Mouse (Mus musculus) kidney, adult 2 months (tissue): ENCODE measurements at regions not wholly inside any gene's neighbourhood (a gene's known extent, or its start where the extent isn't known, plus 50 kb on each side); places are given as distances from the start of the nearest gene placed in this dataset.

Experiments used
- DNase-seq: peaks from one replicate; pipeline ENCODE4 v3.0.0; 2021
- H3K27ac ChIP-seq: fragments of 200-500 bp; 2 replicates; pipeline ENCODE4 v1.5.1; 2012; ENCODE audit warnings: low read depth, low read length, control low read depth, inconsistent platforms; ENCODE audit not compliant: insufficient read depth
- H3K27me3 ChIP-seq: fragments of 200-500 bp; replicated peaks from 2 replicates; pipeline ENCODE4 v1.6.1; 2012; ENCODE audit warnings: mild to moderate bottlenecking, moderate library complexity, low read length, inconsistent platforms; ENCODE audit not compliant: control insufficient read depth, insufficient read depth
- H3K36me3 ChIP-seq: fragments of 200-500 bp; 2 replicates; pipeline ENCODE4 v1.6.1; 2012; ENCODE audit warnings: mild to moderate bottlenecking, moderate library complexity, low read length, inconsistent platforms; ENCODE audit not compliant: control insufficient read depth, insufficient read depth
- H3K4me1 ChIP-seq: fragments of 200-500 bp; 2 replicates; pipeline ENCODE4 v1.6.1; 2011; ENCODE audit warnings: low read length; ENCODE audit not compliant: control insufficient read depth, insufficient read depth
- H3K4me3 ChIP-seq: fragments of 200-500 bp; 2 replicates; pipeline ENCODE4 v1.5.1; 2011; ENCODE audit warnings: mild to moderate bottlenecking, low read depth, low read length, control low read depth; ENCODE audit not compliant: insufficient read depth
- CTCF ChIP-seq: fragments of 200-500 bp; conservative IDR thresholded peaks from 2 replicates; pipeline ENCODE4 v1.5.1; 2011; ENCODE audit warnings: low read depth, mild to moderate bottlenecking, control low read depth, low read length, moderate library complexity, mixed read lengths; ENCODE audit not compliant: insufficient read depth, insufficient read length
- POLR2A ChIP-seq: fragments of 200-500 bp; IDR thresholded peaks from one replicate; pipeline ENCODE4 v1.6.1; 2011; ENCODE audit warnings: low read depth, low read length, control low read depth
- WGBS: fragments of 180-500 bp; shearing (Covaris S2); methylation state at CpG from one replicate; pipeline ENCODE4 v1.1.7; 2018; 5-methylcytosine and 5-hydroxymethylcytosine counted together

DNA sequence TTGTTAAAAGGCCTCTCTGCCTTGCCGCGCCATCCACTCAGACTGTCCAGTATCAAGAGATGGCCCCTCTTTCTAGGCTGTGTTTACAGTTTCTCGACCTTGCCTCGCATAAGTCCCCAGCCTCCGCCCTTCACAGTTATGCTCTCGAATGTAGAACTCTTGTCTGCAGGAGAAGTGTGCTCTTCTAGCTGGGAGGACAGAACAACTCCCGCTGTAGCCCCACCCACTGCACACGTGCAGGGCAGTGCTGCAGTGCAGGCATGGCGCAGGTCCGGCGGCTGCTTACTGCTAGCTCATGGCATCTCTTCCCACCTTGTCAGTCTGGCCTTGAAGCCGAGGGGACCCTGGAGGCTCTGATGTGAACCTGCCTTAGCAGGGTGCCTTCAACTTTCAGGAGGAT is 145.7 kb upstream of the Lrfn2 start:
- 83% methylated on average over 12 of the region's 12 CpGs for WGBS
- H3K27ac ChIP-seq: no peak overlapping the region
- no peaks in the 10 kb centered on the region for H3K36me3 ChIP-seq
- H3K4me1 ChIP-seq: no peaks in the 10 kb centered on the region
- H3K27me3 ChIP-seq: no peaks in the 10 kb centered on the region
- no peak overlapping the region for H3K4me3 ChIP-seq
- DNase-seq: no peak
- no peak for TF ChIP-seq CTCF
- no peak for TF ChIP-seq POLR2A

DNA sequence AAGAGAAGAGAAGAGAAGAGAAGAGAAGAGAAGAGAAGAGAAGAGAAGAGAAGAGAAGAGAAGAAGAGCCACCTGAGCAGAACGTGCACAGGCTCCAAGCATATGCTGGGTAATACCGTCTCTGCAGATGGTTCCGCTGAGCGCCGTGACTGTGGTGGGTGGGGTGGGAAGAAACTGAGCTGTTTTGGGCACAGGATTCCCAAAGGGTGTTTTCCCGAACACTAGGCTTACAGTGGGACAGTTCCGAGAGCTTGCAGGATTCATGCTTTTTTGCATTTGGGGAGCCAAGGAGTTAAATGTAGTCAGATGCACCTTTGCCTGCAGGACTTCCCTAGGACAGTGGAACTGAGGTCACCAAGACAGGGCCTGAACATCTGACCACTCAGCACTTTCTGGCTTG is 142.3 kb upstream of the Lrfn2 start:
- TF ChIP-seq POLR2A (no peak), CTCF (no peak)

DNA sequence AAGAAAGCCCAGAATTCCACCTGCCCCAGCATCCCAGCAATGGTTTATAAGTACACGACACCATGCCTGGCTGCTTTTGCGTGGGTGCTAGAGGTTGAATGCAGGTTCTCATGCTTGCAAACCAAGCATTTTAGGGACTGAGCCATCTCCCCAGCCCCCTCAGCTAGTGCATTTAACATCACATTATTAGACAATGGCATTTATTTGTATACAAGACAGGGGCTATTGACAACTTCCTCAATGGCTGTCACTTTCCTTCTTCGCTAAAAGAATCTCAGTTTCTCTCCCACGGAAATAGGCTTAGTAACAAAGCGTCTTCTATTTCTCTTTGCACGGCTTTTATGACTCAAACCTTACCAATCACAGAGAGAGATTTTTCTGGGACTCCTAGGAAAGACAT is 141.7 kb upstream of the Lrfn2 start:
- WGBS: 79% methylated on average over 6 of the region's 6 CpGs
- no peak overlapping the region for H3K27ac ChIP-seq

More for the DNA sequence above, 142.3 kb upstream of the Lrfn2 start:
- Histone ChIP-seq H3K27ac (no peak overlapping the region), H3K36me3 (no peaks in the 10 kb centered on the region), H3K27me3 (no peaks in the 10 kb centered on the region), H3K4me3 (no peak overlapping the region), H3K4me1 (no peaks in the 10 kb centered on the region)
- 86% methylated on average over 7 of the region's 7 CpGs for WGBS
- DNase-seq: no peak

DNA sequence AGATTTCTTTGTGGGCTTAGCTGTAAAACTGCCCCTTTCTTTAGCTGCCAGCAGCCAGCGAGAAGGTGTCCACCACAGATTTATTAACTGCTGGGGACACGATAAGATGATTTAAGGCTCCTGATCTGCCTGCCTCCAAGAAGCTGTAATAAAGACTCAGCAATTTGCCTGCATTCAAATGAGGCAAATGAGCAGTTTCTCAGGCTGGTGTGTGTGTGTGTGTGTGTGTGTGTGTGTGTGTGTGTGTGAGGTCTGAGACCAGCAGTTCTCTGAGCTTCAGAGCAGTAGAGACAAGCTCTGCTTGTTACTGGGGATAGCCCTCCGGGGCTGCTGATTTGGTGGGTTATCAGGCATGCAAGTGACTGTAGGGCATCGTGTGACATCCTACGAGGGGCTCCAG is 139.2 kb upstream of the Lrfn2 start:
- H3K4me1 ChIP-seq: no peaks in the 10 kb centered on the region
- no peak overlapping the region for H3K4me3 ChIP-seq
- no peak overlapping the region for H3K27ac ChIP-seq
- DNase-seq: no peak
- H3K36me3 ChIP-seq: no peaks in the 10 kb centered on the region
- 20% methylated on average over 5 of the region's 5 CpGs for WGBS
- H3K27me3 ChIP-seq: no peaks in the 10 kb centered on the region
- TF ChIP-seq CTCF (no peak), POLR2A (no peak)

More for the DNA sequence above, 141.7 kb upstream of the Lrfn2 start:
- DNase-seq: no peak
- no peaks in the 10 kb centered on the region for H3K36me3 ChIP-seq
- no peaks in the 10 kb centered on the region for H3K27me3 ChIP-seq
- TF ChIP-seq CTCF: no peak
- no peak for TF ChIP-seq POLR2A
- no peak overlapping the region for H3K4me3 ChIP-seq
- no peaks in the 10 kb centered on the region for H3K4me1 ChIP-seq

DNA sequence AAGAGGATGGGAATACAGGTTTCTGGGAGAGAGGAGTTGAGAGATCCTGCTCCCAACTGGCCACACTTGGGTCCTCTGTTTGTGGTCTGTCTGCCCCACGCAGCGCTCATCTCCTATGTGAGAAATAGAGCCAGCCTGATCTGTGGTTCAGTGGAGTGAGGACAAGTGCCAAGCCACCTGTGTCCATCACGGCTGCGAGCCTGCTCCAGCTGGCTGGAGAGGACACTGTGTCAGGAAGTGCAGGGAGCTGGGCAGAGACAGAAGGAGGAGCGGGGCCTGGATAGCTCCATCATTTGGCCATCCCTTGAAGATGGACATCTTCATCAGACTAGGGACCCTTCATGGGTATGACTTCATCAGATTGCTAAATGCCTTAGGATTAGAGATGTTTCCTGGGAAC is 136.4 kb upstream of the Lrfn2 start:
- WGBS: 65% methylated on average over 5 of the region's 5 CpGs
- no peaks in the 10 kb centered on the region for H3K36me3 ChIP-seq
- no peak overlapping the region for H3K4me3 ChIP-seq
- DNase-seq: no peak
- no peak overlapping the region for H3K27ac ChIP-seq
- no peaks in the 10 kb centered on the region for H3K4me1 ChIP-seq
- TF ChIP-seq POLR2A: no peak
- TF ChIP-seq CTCF: no peak
- H3K27me3 ChIP-seq: no peaks in the 10 kb centered on the region

DNA sequence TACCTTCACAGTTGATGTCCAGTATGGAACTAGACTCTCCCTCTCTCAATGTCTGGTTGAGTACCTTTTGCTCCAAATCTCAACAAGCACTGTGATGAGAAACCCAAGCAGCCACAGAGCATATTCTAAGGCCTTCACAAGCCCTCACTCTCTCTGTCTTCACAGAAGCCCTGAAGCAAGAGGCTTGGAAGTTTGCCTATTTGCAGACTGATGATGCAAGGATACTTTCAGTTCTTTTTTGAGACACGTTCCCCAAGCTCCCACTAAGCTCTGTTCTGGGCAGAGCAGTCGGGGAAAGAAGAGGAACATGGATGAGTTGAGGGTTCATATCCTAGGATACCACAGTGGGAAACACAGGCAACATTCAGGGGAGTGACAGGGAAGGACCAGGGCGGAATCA is 134.0 kb upstream of the Lrfn2 start:
- no peak for DNase-seq
- no peak overlapping the region for H3K27ac ChIP-seq
- no peaks in the 10 kb centered on the region for H3K27me3 ChIP-seq
- H3K4me1 ChIP-seq: no peaks in the 10 kb centered on the region
- TF ChIP-seq POLR2A (no peak), CTCF (no peak)
- WGBS: 74% methylated on average over 3 of the region's 3 CpGs
- H3K4me3 ChIP-seq: no peak overlapping the region
- no peaks in the 10 kb centered on the region for H3K36me3 ChIP-seq

DNA sequence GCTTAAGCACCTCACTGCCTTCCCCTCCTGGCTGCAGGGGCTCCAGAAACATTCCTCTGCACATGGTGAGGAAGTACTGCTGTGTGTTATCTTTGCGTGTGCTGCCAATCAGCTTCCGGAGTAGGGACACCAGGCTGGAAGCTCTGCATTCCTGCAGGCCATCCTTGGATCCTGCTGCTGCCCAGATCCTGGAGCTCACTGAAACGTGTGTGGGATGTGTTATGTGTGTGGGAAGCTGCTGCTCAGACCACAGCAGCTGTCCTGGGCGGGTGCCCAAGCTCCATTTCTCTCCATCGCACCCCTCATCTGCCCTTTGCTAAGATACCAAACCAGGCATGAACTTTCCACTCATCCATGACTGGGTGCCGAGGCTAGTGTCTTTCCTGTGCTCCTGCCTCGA is 129.5 kb upstream of the Lrfn2 start:
- no peaks in the 10 kb centered on the region for H3K4me1 ChIP-seq
- H3K4me3 ChIP-seq: no peak overlapping the region
- WGBS: 39% methylated on average over 7 of the region's 7 CpGs
- H3K27me3 ChIP-seq: no peaks in the 10 kb centered on the region
- H3K36me3 ChIP-seq: no peaks in the 10 kb centered on the region
- DNase-seq: no peak
- H3K27ac ChIP-seq: no peak overlapping the region
- TF ChIP-seq CTCF (no peak), POLR2A (no peak)

DNA sequence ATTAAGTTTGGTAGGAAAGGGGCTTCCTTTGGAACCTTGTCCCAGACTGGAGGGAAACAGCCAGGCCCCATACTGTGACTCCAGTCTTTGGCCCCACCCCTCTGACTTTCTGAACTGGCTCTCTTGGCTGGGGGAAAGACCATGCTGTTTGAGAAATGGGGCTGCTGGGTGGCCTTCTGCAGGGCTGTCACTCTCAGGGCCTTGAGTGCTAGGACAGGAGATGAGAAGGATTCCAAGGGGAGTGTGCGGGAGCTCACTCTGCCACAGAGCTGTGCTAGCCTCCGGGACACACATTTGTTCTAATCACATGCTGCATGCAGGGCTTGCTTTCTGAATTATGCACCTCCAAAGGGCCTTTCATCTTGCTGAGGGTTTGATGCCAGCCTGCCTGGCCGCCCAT is 124.3 kb upstream of the Lrfn2 start:
- H3K4me1 ChIP-seq: no peaks in the 10 kb centered on the region
- H3K27me3 ChIP-seq: no peaks in the 10 kb centered on the region
- H3K4me3 ChIP-seq: no peak overlapping the region
- H3K27ac ChIP-seq: no peak overlapping the region
- TF ChIP-seq CTCF (no peak), POLR2A (no peak)
- H3K36me3 ChIP-seq: no peaks in the 10 kb centered on the region
- WGBS: 61% methylated on average over 3 of the region's 3 CpGs
- DNase-seq: no peak
